Mouse (Mus musculus) forebrain, embryonic 11.5 days (tissue): ENCODE data around the gene Gm20388. TPM values are rescaled to one million over a fixed set of nuclear protein-coding genes. Genes with fewer than 3 reads are reported as not detected.

ENCODE experiments used
- ATAC-seq: fragments of 200-750 bp; cut with Nextera tagmentation; replicated peaks from 2 replicates; pipeline ENCODE4 v1.8.0; 2017; ENCODE audit warnings: moderate TSS enrichment; ENCODE audit not compliant: low FRiP score
- DNase-seq: peaks from one replicate; pipeline ENCODE4 v3.0.0-alpha.2; 2017; ENCODE audit warnings: low spot score
- H3K27ac ChIP-seq: fragments of 300-500 bp; sonication (generic); 2 replicates; pipeline ENCODE4 v1.5.1; 2014; ENCODE audit warnings: low read depth, low read length
- H3K27me3 ChIP-seq: fragments of 300-500 bp; sonication (generic); 2 replicates; pipeline ENCODE4 v1.6.1; 2014; ENCODE audit warnings: mild to moderate bottlenecking, low read length, mixed read lengths; ENCODE audit not compliant: control insufficient read depth, insufficient read depth
- H3K36me3 ChIP-seq: fragments of 300-500 bp; sonication (generic); 2 replicates; pipeline ENCODE4 v1.6.1; 2014; ENCODE audit warnings: mild to moderate bottlenecking, low read length, moderate library complexity, mixed read lengths; ENCODE audit not compliant: control insufficient read depth, insufficient read depth
- H3K4me1 ChIP-seq: fragments of 300-500 bp; sonication (generic); replicated peaks from 2 replicates; pipeline ENCODE4 v1.6.1; 2014; ENCODE audit warnings: low read length, mixed read lengths; ENCODE audit not compliant: control insufficient read depth, insufficient read depth
- H3K4me2 ChIP-seq: fragments of 300-500 bp; sonication (generic); 2 replicates; pipeline ENCODE4 v1.6.1; 2014; ENCODE audit warnings: low read depth, mild to moderate bottlenecking, low read length, moderate library complexity, mixed read lengths; ENCODE audit not compliant: severe bottlenecking
- H3K4me3 ChIP-seq: fragments of 300-500 bp; sonication (generic); 2 replicates; pipeline ENCODE4 v1.5.1; 2014; ENCODE audit warnings: low read depth, low read length
- H3K9ac ChIP-seq: fragments of 300-500 bp; sonication (generic); 2 replicates; pipeline ENCODE4 v1.6.1; 2014; ENCODE audit warnings: low read length
- H3K9me3 ChIP-seq: fragments of 300-500 bp; sonication (generic); 2 replicates; pipeline ENCODE4 v1.6.1; 2016; ENCODE audit warnings: low read length, mixed read lengths; ENCODE audit not compliant: control insufficient read depth
- WGBS: fragments of 180-500 bp; shearing (Covaris S2); extraction: QIAGEN DNeasy Blood & Tissue Kit; methylation state at CpG from one replicate; pipeline ENCODE4 v1.1.7; 2014; 5-methylcytosine and 5-hydroxymethylcytosine counted together
- polyA plus RNA-seq: library from polyadenylated mRNA; unstranded; fragments of >200 nt; fragmentation: Nextera tagmentation; extraction: Ambion mirVana; gene quantifications from 2 replicates; pipeline ENCODE4 v1.2.1, GENCODE M21; 2014

The Gm20388 gene
- polyA plus RNA-seq, 1 experiment from 2014 or later, result not detected

- Histone ChIP-seq H3K27me3 (peaks cover 2% of the 10 kb centered on the region; the same call in 1 of the 2 replicates), H3K27ac (no peak overlapping the region; the same call in 1 of the 2 replicates), H3K9ac (no peak overlapping the region), H3K4me3 (no peak overlapping the region), H3K36me3 (no peaks in the 10 kb centered on the region), H3K4me2 (no peak overlapping the region), H3K9me3 (no peaks in the 10 kb centered on the region), H3K4me1 (peaks cover 34% of the 10 kb centered on the region)
- WGBS, result 76% methylated on average over 10 of the region's 10 CpGs
- peak; percentile 6; the same call in 1 of the 2 replicates for ATAC-seq
- DNase-seq, result no peak
These were observed 565.0 kb downstream of the Gm20388 start for GRCm38 (mm10) chr8:120475462-120476201.

GRCm38 (mm10) chr8:120476711-120477575 is 566.3 kb downstream of the Gm20388 start:
- H3K9ac ChIP-seq, result peak overlapping the region; percentile 3; the same call in 1 of the 2 replicates
- H3K27ac ChIP-seq, result peak overlapping the region; percentile 77
- 26% methylated on average over 25 of the region's 25 CpGs for WGBS
- H3K27me3 ChIP-seq, result no peaks in the 10 kb centered on the region; the same call in 1 of the 2 replicates
- H3K9me3 ChIP-seq, result no peaks in the 10 kb centered on the region
- no peaks in the 10 kb centered on the region for H3K36me3 ChIP-seq
- no peak overlapping the region for H3K4me2 ChIP-seq
- H3K4me3 ChIP-seq, result no peak overlapping the region
- peaks cover 23% of the 10 kb centered on the region for H3K4me1 ChIP-seq
- peak; percentile 37 for ATAC-seq
- DNase-seq, result peak; percentile 70

- Histone ChIP-seq H3K4me1 (peaks cover 19% of the 10 kb centered on the region), H3K27me3 (no peaks in the 10 kb centered on the region; the same call in none of the 2 replicates), H3K4me2 (no peak overlapping the region), H3K9me3 (no peaks in the 10 kb centered on the region), H3K9ac (no peak overlapping the region), H3K4me3 (no peak overlapping the region), H3K27ac (no peak overlapping the region), H3K36me3 (no peaks in the 10 kb centered on the region)
- ATAC-seq (no peak), DNase-seq (no peak)
- 93% methylated on average over 11 of the region's 11 CpGs for WGBS
These were observed 568.1 kb downstream of the Gm20388 start for GRCm38 (mm10) chr8:120478754-120479153.

DNA sequence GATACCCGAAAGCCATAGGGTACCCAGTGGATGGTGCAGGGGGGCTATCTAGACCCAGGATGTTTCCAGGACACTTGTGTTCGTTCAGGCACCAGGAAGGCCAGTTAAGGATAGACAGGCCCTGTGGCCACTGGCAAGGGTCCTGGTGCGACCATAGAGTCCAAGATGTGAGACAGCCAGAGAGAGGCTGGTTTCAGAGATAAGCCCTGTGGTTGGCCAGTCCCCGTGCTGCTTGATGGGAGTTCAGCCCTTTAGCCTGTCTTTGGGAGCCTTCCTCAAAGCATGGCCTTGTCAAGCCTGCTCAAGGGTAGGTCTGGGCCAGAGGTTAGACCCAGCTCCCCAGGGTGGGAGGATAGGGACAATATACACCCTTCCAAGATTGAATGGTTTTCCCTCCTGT is 569.0 kb downstream of the Gm20388 start:
- Histone ChIP-seq H3K4me1 (peaks cover 25% of the 10 kb centered on the region), H3K9ac (no peak overlapping the region), H3K27me3 (no peaks in the 10 kb centered on the region; the same call in none of the 2 replicates), H3K27ac (no peak overlapping the region), H3K9me3 (no peaks in the 10 kb centered on the region), H3K4me3 (no peak overlapping the region), H3K4me2 (no peak overlapping the region), H3K36me3 (no peaks in the 10 kb centered on the region)
- WGBS, result 85% methylated on average over 4 of the region's 4 CpGs
- no peak for DNase-seq
- no peak for ATAC-seq

- H3K27ac ChIP-seq, result no peak overlapping the region
- ATAC-seq, result no peak
- H3K9ac ChIP-seq, result no peak overlapping the region
- no peak overlapping the region for H3K4me3 ChIP-seq
- peaks cover 2% of the 10 kb centered on the region for H3K27me3 ChIP-seq
- H3K36me3 ChIP-seq, result no peaks in the 10 kb centered on the region
- H3K4me1 ChIP-seq, result peaks cover 34% of the 10 kb centered on the region
- WGBS, result 80% methylated on average over 9 of the region's 9 CpGs
- no peak for DNase-seq
- H3K4me2 ChIP-seq, result no peak overlapping the region
- H3K9me3 ChIP-seq, result no peaks in the 10 kb centered on the region
These were observed 571.5 kb downstream of the Gm20388 start for GRCm38 (mm10) chr8:120482015-120482689.

- DNase-seq, result no peak
- H3K27me3 ChIP-seq, result peaks cover 2% of the 10 kb centered on the region
These were observed 573.8 kb downstream of the Gm20388 start for GRCm38 (mm10) chr8:120484460-120484859.

GRCm38 (mm10) chr8:120485116-120485515 is 574.5 kb downstream of the Gm20388 start:
- 47% methylated on average over 6 of the region's 6 CpGs for WGBS
- Histone ChIP-seq H3K36me3 (no peaks in the 10 kb centered on the region), H3K9me3 (no peaks in the 10 kb centered on the region), H3K27ac (0 out of 2 replicates have a peak overlapping the region, but pooled peaks have one; percentile 0), H3K9ac (no peak overlapping the region), H3K4me2 (no peak overlapping the region), H3K27me3 (peaks cover 2% of the 10 kb centered on the region), H3K4me3 (no peak overlapping the region), H3K4me1 (peaks cover 33% of the 10 kb centered on the region)
- ATAC-seq (no peak), DNase-seq (no peak)

More at GRCm38 (mm10) chr8:120484460-120484859, 573.8 kb downstream of the Gm20388 start:
- Histone ChIP-seq H3K9ac (peak overlapping the region; percentile 30), H3K4me3 (no peak overlapping the region), H3K36me3 (no peaks in the 10 kb centered on the region), H3K4me2 (no peak overlapping the region), H3K4me1 (peaks cover 30% of the 10 kb centered on the region), H3K9me3 (no peaks in the 10 kb centered on the region), H3K27ac (no peak overlapping the region)
- ATAC-seq, result no peak
- 77% methylated on average over 6 of the region's 6 CpGs for WGBS
